Mouse (Mus musculus) brain, adult 2 months (tissue): Measurements from ENCODE around the gene Gls.

ENCODE experiments used
- DNase-seq: peaks from one replicate; pipeline ENCODE4 v3.0.0; 2011; ENCODE audit warnings: low read depth, low spot score

Gls gene

DNA sequence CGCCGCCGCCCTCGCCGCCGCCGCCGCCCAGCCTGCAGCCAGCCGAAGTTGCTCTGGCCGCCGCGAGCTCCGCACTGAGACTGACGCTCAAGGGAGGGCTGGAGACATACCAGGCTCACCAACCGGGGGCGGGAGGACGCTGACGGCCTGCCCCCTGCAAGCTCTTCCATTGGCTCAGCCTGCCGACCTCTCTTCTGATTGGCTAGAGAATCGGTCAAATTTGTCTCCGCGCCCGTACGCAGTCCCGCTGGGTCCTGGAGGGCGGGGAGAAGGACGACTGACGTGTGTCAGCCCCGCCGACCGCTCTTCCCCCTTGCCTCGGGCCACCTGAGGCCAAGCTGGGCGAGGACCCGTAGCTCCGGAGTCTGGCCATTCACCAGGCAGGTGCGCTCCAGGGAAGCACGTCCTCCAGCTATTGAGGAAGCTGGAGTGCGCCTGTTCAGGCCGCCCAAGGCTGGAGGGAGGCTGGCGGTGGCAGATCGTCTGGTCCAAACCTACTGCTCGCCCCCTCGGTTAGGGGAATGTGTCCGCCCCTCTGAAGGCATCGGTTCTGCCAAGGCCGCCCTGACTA, at the start of gene Gls:
Gene Gls (minus strand): TSS at position 90 of the 571 bp plus-strand sequence.
- peak; percentile 100 for DNase-seq

DNA sequence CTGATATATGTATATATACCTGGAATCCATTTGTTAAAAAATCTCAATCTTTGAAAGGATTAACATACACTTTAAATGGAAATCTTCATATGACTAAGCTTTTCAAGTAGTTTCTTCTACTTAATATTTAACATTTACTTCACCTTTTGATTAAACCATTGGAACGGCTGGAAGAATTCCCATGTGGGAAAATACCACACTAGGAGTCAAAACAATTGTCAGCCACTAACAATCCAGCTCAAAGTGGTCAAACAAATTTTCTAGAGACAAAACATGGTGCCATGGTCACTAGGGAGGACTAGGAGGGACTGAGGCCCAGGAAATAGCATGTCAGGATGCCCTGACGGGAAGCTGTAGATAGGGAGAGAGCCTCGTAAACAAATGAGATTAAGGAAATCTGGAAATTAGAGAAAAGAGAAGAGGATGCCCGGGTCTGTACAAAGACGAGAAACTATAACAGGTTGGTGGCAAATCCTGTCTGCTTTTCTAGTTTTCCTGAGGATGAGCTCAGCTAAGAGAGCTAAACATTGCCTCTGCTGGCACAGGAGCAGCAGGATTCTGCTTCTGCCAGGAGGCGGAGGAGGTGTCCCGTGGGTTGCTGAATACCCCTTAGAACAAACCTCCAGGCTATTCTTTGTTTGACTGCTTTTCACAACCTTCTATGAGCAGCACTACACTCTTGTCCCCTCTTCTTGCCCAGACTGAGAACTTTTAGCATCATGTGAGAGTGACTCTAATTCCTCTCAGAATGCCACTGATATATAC, 47.0 kb upstream of the Gls start:
- peak; percentile 87 for DNase-seq

DNA sequence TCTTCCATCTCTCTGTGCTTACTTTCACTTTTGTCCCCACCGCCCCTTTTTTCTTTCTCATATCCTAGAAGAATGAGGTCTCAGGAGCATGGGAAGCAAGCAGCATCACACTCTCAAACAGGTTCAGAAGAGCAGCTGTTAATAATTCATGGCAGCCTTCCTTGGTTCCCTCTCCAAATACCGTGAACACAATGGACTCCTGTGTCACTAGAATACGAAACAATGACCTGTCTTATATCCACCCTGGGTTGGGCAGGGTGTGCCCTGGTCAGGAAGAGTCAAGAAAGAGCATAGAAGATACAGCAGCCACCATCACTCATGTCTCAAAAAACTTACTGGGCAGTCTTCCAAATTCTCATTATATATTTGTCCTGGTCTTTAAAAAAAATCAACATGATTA, 46.3 kb upstream of the Gls start:
- DNase-seq, result no peak

DNA sequence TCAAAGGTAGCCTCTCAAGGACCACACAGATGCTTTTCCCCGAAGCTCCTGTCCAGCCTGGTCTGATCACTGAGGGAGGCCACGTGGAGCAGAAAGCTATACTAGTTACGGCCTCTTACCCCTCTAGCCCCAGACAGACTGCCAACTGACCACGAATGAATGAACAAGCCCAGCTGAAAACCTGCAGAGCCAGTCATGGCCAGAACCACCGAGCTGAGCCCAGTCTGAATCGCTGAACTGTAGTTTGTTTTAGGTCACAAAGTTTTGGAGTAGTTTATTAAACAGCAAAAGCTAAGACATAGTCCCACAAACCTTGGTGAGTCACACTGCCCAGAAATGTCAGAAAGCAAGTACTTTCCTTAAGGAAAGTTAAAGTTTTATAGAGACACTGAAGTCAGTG, 45.0 kb upstream of the Gls start:
- no peak for DNase-seq

DNA sequence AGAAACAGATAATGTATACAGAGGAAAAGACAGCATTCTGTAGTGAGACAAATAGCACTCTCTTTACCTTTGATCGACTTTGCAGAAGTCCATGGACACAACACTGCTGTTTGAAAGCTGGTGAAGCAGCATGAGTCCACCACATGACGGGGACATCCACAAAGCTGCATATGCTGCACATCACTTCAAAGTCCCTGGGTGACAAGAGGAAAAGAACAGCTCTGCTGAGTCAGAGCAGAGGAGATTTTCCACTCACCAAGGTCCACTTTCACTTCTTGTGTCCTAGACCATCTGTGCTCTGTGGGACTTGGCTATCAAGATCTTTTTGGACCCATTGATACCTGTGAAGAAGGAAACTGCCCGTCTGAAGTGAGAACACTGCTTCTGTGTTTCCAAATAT, 41.2 kb upstream of the Gls start:
- peak; percentile 80 for DNase-seq

DNA sequence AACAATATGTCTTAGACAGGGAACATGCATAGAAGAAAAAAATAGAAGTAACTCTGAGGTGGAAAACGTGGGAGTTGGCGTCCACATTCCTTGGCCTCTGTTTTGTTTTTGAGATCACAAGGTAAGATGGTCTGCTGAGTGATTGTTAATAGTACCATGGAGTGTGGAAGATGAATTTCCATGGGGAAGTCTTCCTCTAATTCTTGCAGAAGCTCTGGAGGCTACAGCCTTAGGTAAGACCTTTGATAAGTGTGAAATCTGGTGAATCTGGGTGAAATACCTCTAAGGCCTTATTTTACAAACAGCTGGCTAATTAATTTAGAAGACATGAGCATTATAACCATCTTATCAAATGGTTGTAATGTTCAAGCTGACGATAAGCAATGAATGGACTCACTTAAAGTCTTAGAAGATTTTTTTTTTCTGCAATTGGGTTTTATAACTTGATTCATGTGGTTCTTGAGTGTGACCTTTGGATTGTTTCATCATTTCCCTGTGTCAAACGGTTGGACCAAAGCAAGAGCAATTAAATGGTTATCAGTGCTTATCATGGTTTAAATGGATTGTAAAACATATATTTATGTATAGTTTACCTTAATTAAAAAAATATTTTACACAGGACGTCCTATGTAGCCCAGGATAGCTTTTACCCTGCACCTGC, 39.1 kb upstream of the Gls start:
- no peak for DNase-seq

DNA sequence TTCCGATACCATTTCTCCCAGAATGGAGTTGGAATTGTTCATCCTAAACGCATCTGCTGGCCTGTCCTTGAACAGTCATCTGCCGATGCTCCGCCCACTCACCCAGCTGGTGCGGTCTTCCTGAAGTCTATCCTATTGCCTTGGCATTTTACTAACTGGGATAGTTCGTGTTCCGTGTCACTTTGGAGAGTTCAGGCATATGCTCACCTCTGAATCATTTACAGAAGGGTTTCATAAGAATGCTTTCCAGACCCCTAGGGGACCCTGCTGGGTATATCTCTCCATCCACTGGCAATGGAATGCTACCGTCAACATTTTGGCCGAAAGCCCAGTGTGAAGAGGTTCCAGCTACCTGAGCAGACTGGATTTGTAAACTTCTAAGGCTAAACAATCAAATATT, 37.3 kb upstream of the Gls start:
- peak; percentile 71 for DNase-seq

DNA sequence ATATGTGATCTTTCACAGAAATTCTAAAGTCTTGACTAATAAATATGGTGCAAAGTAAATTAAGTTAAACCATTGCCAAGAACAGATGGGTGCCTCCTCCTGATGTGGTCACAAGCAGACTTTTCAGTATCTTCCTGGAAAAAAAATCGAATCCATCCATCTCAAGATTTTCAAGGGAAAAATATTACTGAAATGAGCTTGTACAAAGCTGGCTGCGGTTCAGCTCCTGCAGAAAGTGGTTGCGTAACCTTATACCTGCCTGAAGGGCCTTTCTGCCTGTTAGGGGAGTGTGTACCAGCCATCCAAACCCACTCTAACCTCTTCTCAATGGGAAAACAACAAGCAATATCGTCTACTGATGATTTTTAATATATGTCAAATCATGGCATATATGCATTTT, 36.6 kb upstream of the Gls start:
- DNase-seq, result peak; percentile 73

DNA sequence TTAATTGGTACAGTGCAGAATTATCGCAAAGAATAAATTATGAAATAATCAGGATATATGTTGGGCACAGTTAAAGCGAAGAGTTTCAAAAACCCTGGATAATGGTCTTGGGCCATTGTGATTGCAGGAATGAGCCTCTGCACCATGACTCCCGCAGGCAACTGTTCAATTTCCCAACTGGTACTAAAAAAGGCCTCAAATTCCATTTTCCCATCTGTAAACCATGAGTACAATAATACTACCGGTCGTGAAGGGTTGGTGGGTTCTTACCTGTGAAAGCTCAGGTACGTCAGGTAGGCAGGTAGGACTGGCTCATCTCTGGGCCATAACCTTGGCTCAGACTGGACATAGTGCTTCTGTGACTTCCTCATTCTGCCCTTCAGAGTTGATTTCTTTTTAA, 35.0 kb upstream of the Gls start:
- peak; percentile 65 for DNase-seq

DNA sequence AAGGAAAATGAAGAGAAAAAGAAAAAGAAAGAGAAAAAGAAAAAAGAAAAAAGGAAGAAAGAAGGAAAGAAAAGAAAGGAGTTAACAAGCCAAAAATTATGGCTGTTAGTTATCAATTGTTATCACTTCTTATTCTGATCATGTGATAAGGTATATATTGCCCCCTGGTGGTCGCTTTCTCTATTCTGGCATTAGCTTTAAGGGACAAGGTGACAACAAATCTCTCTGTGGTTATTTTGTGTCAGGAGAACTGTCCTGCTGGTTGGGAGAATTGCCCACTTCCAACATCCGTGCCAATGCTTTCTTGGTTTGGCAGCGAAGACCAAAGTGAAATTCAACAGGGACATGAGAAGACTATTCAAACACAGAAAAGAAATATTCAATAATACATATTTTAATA, 34.6 kb upstream of the Gls start:
- DNase-seq, result peak; percentile 97

DNA sequence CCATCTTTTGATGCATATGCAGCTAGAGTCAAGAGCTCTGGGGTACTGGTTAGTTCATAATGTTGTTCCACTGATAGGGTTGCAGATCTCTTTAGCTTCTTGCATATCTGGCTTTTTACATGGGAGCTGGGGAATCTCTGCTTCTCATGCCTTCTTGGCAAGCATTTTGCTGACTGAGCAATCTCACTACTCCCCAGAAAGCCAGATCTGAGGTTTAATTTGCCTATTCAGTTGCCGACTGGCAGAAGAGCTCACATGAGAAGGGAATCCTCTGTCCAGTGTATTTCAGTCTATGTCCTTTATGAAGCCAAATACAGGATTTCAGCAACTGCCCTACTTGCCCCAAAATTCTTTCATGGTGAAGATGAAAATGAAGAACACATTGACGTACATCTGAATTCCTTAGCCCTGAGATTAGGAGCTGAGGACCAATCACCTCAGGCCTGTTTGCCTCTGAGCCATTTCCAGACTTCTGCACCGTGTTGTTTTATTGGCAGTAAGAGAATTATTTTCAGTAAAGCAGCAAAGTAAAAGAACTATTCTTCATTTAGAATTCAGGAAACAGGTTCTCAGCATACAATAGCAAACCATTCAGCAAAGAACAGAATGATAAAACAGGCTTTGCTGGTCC, 33.0 kb upstream of the Gls start:
- DNase-seq, result peak; percentile 68

DNA sequence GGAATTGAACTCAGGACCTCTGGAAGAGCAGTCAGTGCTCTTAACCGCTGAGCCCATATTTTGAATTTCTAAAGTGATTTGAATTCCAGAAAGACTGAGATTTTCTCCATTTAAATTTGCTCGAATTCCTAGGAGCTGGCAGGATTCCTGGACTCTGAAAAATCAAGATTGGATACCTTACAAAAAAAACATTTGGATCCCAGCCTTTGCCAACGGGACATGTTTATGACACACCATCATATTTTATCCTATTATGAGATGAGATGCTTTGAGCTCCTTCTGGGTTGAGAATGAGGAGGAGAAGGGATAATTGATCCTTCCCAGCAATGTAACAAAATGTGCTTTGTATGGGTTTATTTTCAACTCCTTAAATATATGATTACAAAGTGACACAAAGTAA, 31.3 kb upstream of the Gls start:
- DNase-seq, result peak; percentile 88

DNA sequence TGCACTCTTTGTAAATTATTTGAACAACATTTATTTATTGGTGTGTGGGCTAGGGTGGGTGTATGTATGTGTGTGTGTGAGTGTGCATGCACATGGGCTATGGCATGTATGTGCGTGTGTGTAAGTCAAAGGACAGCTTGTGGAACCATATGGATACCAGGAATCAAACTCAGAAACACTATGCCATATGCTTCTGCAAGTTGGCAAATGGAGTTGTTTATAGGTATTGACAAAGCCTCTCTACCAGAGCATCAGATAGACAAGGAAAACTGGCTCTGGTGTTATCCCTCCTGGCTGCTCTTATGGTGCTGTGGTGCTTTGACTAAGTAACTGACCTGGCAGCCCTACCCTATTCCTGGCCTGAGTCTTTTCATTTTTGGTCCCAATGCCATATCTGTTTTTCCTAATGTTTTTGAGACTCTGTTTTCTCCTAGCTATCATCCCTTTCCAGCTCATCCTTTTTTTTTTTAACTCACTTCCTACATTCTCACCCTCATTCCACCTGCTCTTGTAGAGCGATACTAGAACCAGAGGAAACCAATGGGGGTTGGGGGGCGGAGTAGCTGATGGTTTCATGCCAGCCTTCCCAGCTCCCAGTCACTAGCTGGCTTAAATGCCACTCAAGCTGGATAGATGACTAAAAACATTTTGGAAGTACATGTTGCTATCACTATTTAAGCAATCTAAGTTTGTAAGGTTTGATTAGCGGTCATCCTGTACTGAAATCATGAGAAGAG, 27.5 kb upstream of the Gls start:
- peak; percentile 63 for DNase-seq

DNA sequence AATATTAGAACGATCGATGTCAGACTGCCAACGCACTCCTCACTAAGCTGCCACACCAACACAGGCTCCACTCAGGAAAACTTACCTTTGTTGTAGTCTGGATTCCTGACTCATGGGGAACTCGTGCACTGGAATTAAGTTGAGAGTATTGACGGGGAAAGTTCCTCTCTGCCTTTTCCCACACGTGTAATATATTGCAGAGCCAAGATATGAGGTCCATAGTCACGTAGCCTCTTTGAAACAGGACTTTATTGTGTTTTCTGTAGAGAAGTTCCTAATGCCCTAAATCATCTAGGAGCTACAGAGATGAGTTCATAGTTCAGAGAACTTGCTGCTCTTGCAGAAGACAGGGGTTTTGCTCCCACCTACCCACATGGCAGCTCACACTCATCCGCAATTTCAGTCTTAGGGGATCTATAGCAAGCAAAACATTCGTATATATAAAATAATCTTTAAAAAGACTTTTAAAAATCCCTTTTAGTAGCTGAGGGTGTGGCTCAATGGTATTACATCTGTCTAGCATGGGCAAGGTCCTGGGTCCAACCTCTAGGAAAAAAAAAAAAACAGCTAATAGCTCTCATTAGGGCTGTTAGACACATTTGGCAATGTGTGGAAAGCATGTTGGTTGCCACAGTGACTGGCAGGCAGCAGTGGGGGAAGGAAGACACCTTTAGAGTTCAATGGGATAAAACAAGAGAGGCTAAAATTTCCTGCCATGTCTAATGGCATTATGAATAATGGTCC, 25.1 kb upstream of the Gls start:
- DNase-seq, result no peak

DNA sequence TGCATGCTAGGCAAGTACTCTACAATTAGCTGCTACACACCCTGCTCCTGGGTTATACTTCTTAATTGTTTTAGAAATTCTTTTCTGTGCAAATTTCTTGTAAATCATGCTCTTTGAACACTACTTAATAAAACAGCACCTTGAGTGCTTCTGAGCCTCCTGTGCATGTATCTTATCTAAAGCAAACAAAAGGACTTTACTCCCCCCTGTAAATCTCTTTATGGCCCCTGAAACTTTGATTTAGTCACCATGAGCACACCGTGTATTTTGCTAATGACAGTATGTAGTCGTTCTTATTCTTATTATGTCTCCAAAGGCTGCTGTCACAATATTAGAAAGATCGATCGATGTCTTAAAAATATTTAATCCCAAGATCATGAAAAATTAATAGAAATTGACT, 23.9 kb upstream of the Gls start:
- no peak for DNase-seq

DNA sequence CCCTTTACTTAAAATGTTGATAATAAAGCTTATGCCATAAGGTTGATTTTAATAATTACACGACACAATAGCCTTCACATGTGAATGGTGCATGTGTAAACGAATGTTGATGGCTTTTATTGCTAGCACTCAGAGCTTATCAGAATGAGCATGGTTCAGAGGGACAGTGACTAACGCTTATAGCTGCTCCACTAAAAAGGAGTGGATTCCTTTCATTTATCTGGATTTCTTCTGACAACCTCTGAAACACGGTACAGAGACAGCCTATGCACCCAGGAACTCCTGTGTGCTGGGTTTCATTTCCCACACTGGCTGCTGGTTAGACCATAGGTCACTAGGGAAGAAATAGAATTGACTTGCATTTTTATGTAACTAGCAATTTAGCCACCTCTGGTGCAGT, 23.2 kb upstream of the Gls start:
- no peak for DNase-seq

DNA sequence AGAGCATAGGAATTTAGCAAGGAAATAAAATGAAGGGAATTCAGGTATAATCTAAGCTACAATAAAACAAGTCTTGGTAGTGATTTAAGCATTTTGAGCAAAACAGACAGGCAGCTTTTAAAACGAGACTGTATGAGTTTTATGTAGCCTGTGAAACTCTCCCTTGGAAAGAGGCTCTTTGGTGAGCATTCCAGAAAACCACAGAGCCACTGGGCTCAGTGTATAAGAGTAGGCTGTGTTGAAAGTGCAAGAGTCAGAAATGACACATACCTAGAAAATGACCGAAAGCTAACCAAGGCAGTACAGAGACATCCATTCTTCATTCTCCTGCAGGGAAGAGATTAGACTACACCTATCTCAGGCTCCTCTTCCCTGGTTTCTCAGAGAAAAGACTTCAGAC, 21.4 kb upstream of the Gls start:
- DNase-seq, result no peak

DNA sequence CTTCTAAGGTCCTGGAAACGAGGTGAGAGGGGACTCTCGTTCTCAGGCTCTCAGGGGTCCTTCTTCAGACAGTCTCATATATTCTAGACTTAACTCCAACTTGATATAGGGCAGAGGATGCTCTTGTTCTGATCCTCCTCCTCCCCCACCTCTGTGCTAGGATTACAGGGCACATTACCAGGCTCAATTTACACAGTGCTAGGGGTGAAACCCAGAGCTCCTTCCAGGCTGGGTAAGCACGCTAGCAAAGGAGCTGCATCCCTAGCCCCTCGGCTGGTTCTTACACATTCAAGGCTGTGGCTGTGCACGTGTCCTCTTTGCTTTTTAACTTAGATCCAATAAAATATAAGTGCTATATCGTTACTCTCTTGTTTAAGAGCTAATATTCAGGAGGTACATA, 20.4 kb upstream of the Gls start:
- no peak for DNase-seq

DNA sequence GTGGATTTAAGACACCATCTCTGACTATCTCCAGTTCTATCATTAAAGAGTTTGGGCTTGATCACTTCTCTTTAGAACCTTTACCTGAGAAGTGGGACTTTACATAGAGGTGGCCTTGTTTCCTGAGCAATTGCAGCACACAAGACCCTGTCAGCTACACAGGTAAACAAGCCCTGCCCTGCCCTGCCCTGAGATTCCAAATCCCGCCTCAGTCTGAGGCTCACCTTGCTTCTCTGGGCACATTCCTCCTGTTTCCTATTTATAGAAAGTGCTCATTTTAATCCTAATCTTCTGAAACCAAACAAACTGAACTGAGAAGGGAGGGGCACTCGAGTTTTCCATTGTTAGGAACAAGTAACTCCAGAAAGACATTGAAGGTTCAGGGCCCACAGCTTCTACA, 19.4 kb upstream of the Gls start:
- DNase-seq, result no peak

DNA sequence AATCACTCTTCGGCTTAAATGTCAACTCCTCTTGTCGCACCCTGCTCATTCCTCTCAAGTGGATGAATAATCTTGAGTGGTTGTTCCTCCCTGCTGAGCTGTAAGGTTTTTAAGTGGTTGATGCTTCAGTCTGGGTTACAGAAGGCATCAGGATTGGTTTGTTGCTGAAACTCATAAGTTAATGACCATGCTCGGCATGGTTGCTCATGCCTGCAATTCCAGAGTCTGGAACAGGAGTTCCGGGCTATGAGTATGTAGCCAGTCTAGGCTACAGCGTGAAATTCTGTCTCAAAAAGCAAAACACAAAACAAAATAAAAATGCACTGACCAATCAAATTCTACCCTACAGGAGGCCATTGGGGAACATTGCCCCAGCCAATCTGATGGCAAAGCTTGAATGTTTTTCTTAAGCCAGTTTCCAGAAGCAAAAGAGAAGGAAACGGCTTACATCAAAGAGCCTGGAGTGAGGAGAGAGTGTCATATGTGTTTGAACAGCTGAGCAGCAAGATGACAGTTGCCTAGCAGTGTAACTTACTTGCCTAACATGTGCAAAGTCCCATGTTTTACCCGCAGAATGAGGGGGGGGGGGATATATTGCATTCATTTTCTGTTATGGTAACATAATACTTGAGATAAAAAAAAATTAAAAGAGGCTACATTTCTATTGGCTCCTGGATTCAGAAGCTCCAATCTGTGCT, 18.2 kb upstream of the Gls start:
- DNase-seq, result no peak
